Mouse (Mus musculus): ENCODE data around the gene Ciao2a.

GRCm38 (mm10) chr9:66105168-66105567 lies 21.2 kb upstream of the Ciao2a start:
- TF ChIP-seq POLR2A (IDR thresholded peaks at IDR 0.05; ENCODE audit: extremely low read depth, insufficient read depth, low read length) (no peak), CTCF (IDR thresholded peaks at IDR 0.05; ENCODE audit: extremely low read depth, insufficient read depth, low read length) (no peak)

Data from cortical plate, adult 2 months (tissue).